Mouse (Mus musculus) myocyte (in vitro differentiated cells): ENCODE results near the gene Ccdc91. TPM values are rescaled to one million over a fixed set of nuclear protein-coding genes. Genes with fewer than 3 reads are reported as not detected.

ENCODE experiments used
- H3K27me3 ChIP-seq: one replicate; pipeline ENCODE4 v1.6.1; 2011; ENCODE audit not compliant: control insufficient read depth, insufficient read depth, insufficient read length
- H3K36me3 ChIP-seq: one replicate; pipeline ENCODE4 v1.6.1; 2011; ENCODE audit not compliant: control insufficient read depth, insufficient read depth
- H3K4me2 ChIP-seq: one replicate; pipeline ENCODE4 v1.6.1; 2011; ENCODE audit warnings: low read depth, control low read depth
- H3K4me3 ChIP-seq: one replicate; pipeline ENCODE4 v1.5.1; 2011; ENCODE audit warnings: mild to moderate bottlenecking, control low read depth, moderate library complexity
- H3K79me2 ChIP-seq: one replicate; pipeline ENCODE4 v1.6.1; 2011; ENCODE audit not compliant: control insufficient read depth, insufficient read depth
- H3ac ChIP-seq: one replicate; pipeline ENCODE4 v1.6.1; 2011; ENCODE audit not compliant: control insufficient read depth, insufficient read length
- CEBPB ChIP-seq: IDR thresholded peaks from 2 replicates; pipeline ENCODE4 v1.6.1; 2011; ENCODE audit warnings: mild to moderate bottlenecking, moderate library complexity; ENCODE audit not compliant: poor library complexity, insufficient read depth, severe bottlenecking
- E2F4 ChIP-seq: IDR thresholded peaks from one replicate; pipeline ENCODE4 v1.6.1; 2011; ENCODE audit warnings: mild to moderate bottlenecking, control low read depth, moderate library complexity; ENCODE audit not compliant: insufficient read depth
- MAX ChIP-seq: IDR thresholded peaks from one replicate; pipeline ENCODE4 v1.6.1; 2011; ENCODE audit warnings: low read depth, mild to moderate bottlenecking, control low read depth
- MYOD1 ChIP-seq, 3 experiments: IDR thresholded peaks; one replicate each; pipeline ENCODE4 v1.6.1; 2011; ENCODE audit warnings: control low read depth in 2 of 3, low read depth in 2 of 3, mild to moderate bottlenecking in 2 of 3, moderate library complexity in 1 of 3; ENCODE audit not compliant: insufficient read length in 2 of 3, control insufficient read depth in 1 of 3
- MYOG ChIP-seq, 3 experiments: IDR thresholded peaks; one replicate each; pipeline ENCODE4 v1.6.1; 2011; ENCODE audit warnings: control low read depth in 2 of 3, low read depth in 2 of 3, mild to moderate bottlenecking in 2 of 3; ENCODE audit not compliant: insufficient read length in 2 of 3, control insufficient read depth in 1 of 3, insufficient read depth in 1 of 3
- POLR2A ChIP-seq: IDR thresholded peaks from one replicate; pipeline ENCODE4 v1.6.1; 2011; ENCODE audit warnings: low read depth, mild to moderate bottlenecking, control low read depth, moderate library complexity; ENCODE audit not compliant: insufficient read length
- POLR2AphosphoS2 ChIP-seq: IDR thresholded peaks from one replicate; pipeline ENCODE4 v1.6.1; 2011; ENCODE audit warnings: low read depth, control low read depth; ENCODE audit not compliant: insufficient read length
- REST ChIP-seq: IDR thresholded peaks from one replicate; pipeline ENCODE4 v1.6.1; 2011; ENCODE audit warnings: mild to moderate bottlenecking, control low read depth, moderate library complexity; ENCODE audit not compliant: insufficient read depth, insufficient read length
- SRF ChIP-seq: IDR thresholded peaks from one replicate; pipeline ENCODE4 v1.6.1; 2011; ENCODE audit warnings: low read depth; ENCODE audit not compliant: control insufficient read depth, insufficient read length
- TCF12 ChIP-seq: IDR thresholded peaks from one replicate; pipeline ENCODE4 v1.6.1; 2011; ENCODE audit warnings: mild to moderate bottlenecking, control low read depth; ENCODE audit not compliant: poor library complexity, insufficient read depth, severe bottlenecking
- TCF3 ChIP-seq: IDR thresholded peaks from one replicate; pipeline ENCODE4 v1.6.1; 2011; ENCODE audit warnings: low read depth, control low read depth; ENCODE audit not compliant: insufficient read length
- USF1 ChIP-seq: IDR thresholded peaks from one replicate; pipeline ENCODE4 v1.6.1; 2011; ENCODE audit warnings: low read depth, mild to moderate bottlenecking, control low read depth, moderate library complexity
- polyA plus RNA-seq: library from polyadenylated mRNA; unstranded; fragments of >200 nt; fragmentation: generic; extraction: Trizol; gene quantifications from one replicate; pipeline ENCODE4 v1.2.1, GENCODE M21; 2012; ENCODE audit warnings: missing spikeins

Ccdc91 gene
- polyA plus RNA-seq, 1 experiment, result 37.9 TPM

DNA sequence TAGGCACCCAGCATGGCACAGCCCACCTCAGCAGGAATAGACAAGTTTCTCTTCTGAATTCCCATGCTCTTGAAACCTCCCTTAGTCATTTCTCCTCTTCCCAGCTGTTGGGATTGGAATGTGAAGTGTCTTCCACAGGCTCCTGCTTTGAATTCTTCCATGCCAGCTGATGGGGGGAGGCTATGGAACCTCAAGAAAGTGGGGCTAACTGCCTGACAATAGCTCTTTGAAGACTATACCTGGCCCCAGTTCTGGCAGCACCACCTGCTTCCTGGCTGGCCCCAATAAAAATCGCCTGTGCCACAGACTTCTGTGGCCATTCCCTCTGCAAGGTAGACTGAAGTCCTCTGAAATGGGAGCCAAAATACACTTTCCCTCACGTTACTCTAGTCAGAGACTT, 187.0 kb downstream of the Ccdc91 start:
- H3K4me2 ChIP-seq, result peak overlapping the region; percentile 6
- H3K27me3 ChIP-seq, result no peaks in the 10 kb centered on the region
- no peaks in the 10 kb centered on the region for H3K36me3 ChIP-seq
- H3ac ChIP-seq, result no peak overlapping the region
- no peaks in the 10 kb centered on the region for H3K79me2 ChIP-seq
- no peak overlapping the region for H3K4me3 ChIP-seq
- TF ChIP-seq SRF, result no peak
- peak; percentile 71 for TF ChIP-seq TCF12
- TF ChIP-seq POLR2A, result no peak
- TF ChIP-seq POLR2AphosphoS2, result no peak
- TF ChIP-seq MAX, result no peak
- TF ChIP-seq MYOD1 (IDR thresholded peaks at IDR 0.05; ENCODE audit: control insufficient read depth in 1 of 3, insufficient read length in 2 of 3, low read depth in 2 of 3), result peak in 2 of 3 experiments; percentile 28 to 55
- peak in 1 of 3 experiments; percentile 52 for TF ChIP-seq MYOG (IDR thresholded peaks at IDR 0.05; ENCODE audit: control insufficient read depth in 1 of 3, insufficient read depth in 1 of 3, insufficient read length in 2 of 3, low read depth in 2 of 3)
- no peak for TF ChIP-seq TCF3
- no peak for TF ChIP-seq REST
- TF ChIP-seq CEBPB, result no peak
- no peak for TF ChIP-seq E2F4
- no peak for TF ChIP-seq USF1

DNA sequence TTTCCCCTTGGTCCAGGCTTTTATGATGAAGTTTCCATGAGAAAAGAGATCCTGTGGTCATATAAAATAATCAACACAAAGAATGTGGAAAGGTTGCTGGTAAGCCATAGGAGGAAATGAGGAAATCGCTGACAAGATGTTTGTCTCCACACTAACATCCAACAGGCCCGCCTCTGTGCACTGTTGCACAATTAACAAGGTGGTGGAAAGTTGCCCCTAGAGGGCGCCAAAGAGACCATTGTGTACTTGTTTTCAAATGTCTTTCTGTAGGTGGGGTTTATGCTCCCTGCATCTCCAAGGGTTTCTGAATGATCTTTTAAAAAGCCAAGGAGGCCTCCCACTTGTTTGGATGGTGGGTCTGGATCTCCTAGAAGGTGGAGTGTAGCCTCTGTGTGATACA, 188.7 kb downstream of the Ccdc91 start:
- no peak for TF ChIP-seq MYOD1 (IDR thresholded peaks at IDR 0.05; ENCODE audit: control insufficient read depth in 1 of 3, insufficient read length in 2 of 3, low read depth in 2 of 3)
- no peak for TF ChIP-seq CEBPB
- no peak for TF ChIP-seq POLR2A
- TF ChIP-seq MYOG (IDR thresholded peaks at IDR 0.05; ENCODE audit: control insufficient read depth in 1 of 3, insufficient read depth in 1 of 3, insufficient read length in 2 of 3, low read depth in 2 of 3), result no peak
- no peak for TF ChIP-seq TCF12
- TF ChIP-seq E2F4, result no peak
- TF ChIP-seq MAX, result no peak
- no peak for TF ChIP-seq REST
- Histone ChIP-seq H3K79me2 (no peaks in the 10 kb centered on the region), H3K4me3 (no peak overlapping the region)

DNA sequence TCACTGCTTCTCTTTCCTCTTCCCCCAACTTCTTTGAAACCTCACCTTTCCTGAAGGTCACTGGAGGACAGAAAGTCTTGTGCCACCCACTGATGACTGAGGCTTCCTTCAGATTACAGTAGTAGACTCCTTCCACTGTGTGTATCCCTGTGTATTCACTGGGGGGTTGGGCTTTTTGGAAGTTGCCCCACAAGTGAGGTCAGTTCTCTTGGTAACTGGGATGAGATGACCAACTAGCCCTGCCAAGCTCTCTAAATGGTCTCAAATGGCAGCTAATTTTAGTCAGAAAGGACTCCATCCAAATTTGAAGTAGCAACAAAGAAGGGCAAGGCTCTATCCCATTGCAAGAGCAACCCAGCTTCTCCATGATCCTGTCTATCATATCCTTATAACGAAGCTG, 195.7 kb downstream of the Ccdc91 start:
- no peak overlapping the region for H3K4me2 ChIP-seq
- no peak overlapping the region for H3K4me3 ChIP-seq
- no peaks in the 10 kb centered on the region for H3K36me3 ChIP-seq
- no peak for TF ChIP-seq TCF12
- no peak for TF ChIP-seq POLR2AphosphoS2
- TF ChIP-seq CEBPB, result no peak
- no peak for TF ChIP-seq MAX
- TF ChIP-seq E2F4, result no peak
- no peak for TF ChIP-seq POLR2A
- TF ChIP-seq REST, result no peak
- TF ChIP-seq USF1, result no peak
- TF ChIP-seq TCF3, result no peak
- no peak for TF ChIP-seq SRF
- no peak for TF ChIP-seq MYOG (IDR thresholded peaks at IDR 0.05; ENCODE audit: control insufficient read depth in 1 of 3, insufficient read depth in 1 of 3, insufficient read length in 2 of 3, low read depth in 2 of 3)
- TF ChIP-seq MYOD1 (IDR thresholded peaks at IDR 0.05; ENCODE audit: control insufficient read depth in 1 of 3, insufficient read length in 2 of 3, low read depth in 2 of 3), result no peak
- no peak overlapping the region for H3ac ChIP-seq
- H3K27me3 ChIP-seq, result no peaks in the 10 kb centered on the region
- no peaks in the 10 kb centered on the region for H3K79me2 ChIP-seq

More for the DNA sequence above, 188.7 kb downstream of the Ccdc91 start:
- H3ac ChIP-seq, result no peak overlapping the region
- H3K36me3 ChIP-seq, result no peaks in the 10 kb centered on the region
- no peaks in the 10 kb centered on the region for H3K27me3 ChIP-seq
- no peak overlapping the region for H3K4me2 ChIP-seq

DNA sequence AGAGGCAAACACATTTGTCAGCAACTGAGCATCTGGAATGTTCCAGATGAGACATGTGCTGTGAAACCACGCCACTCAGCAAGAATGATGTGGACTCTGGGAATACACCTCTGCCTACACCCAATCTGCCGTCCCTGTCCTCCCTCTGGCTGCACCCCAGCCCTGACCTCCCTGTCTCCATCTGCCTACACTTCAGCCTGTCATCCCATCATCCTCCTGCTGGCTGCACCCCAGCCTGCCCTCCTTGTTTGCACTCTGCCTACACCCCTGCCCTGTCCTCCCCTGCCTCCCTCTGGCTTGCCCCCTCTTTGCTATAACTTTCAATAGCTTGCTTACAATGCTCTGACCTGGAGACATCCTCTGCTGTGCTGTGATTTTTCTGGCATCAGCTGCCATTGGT, 196.9 kb downstream of the Ccdc91 start:
- Histone ChIP-seq H3K4me3 (no peak overlapping the region), H3K4me2 (no peak overlapping the region), H3ac (no peak overlapping the region), H3K36me3 (no peaks in the 10 kb centered on the region), H3K27me3 (no peaks in the 10 kb centered on the region), H3K79me2 (no peaks in the 10 kb centered on the region)
- TF ChIP-seq MYOG (IDR thresholded peaks at IDR 0.05; ENCODE audit: control insufficient read depth in 1 of 3, insufficient read depth in 1 of 3, insufficient read length in 2 of 3, low read depth in 2 of 3) (no peak), TCF12 (no peak), TCF3 (no peak), POLR2A (no peak), POLR2AphosphoS2 (no peak), MAX (no peak), MYOD1 (IDR thresholded peaks at IDR 0.05; ENCODE audit: control insufficient read depth in 1 of 3, insufficient read length in 2 of 3, low read depth in 2 of 3) (no peak), USF1 (no peak), REST (no peak), CEBPB (no peak), SRF (no peak)

DNA sequence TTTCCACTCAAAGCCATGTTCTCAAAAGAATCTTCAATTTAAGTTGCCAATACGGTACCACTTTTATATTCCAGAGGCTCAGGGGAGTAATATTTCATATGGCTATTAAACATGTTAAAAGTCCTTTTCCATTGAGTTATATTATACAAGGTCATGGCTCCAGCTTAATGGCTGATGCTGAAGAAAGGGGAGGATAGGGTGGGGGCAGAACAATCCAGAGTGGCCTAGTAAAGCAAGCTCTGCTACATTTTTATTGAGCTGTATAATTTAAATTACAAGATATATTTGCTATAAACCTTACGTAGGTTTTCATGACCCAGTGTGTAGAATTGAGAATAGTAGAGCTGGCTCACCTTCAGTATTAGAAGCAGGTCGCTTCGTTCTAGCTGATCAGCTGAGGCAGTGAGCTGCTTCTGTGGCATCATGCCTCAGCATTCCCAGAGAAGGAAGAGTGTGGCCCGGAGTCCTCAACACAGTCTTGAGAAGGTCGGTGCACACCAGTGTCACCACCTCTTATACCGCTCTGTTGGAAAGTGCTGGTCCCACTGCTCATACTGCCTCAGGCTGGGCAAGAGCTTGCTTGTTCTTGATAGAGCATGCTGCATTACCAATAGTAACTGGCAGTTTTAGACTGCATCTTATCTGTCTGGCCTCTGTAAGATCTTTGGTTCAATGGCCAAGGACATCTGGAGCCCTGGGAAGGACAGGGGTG, 199.6 kb downstream of the Ccdc91 start:
- no peak overlapping the region for H3K4me3 ChIP-seq
- no peak overlapping the region for H3K4me2 ChIP-seq
- H3K27me3 ChIP-seq, result no peaks in the 10 kb centered on the region
- no peak overlapping the region for H3ac ChIP-seq
- TF ChIP-seq CEBPB (no peak), E2F4 (no peak), POLR2AphosphoS2 (no peak), TCF3 (no peak), TCF12 (no peak), REST (no peak), USF1 (no peak), MYOD1 (IDR thresholded peaks at IDR 0.05; ENCODE audit: control insufficient read depth in 1 of 3, insufficient read length in 2 of 3, low read depth in 2 of 3) (no peak), MYOG (IDR thresholded peaks at IDR 0.05; ENCODE audit: control insufficient read depth in 1 of 3, insufficient read depth in 1 of 3, insufficient read length in 2 of 3, low read depth in 2 of 3) (no peak), POLR2A (no peak), MAX (no peak), SRF (no peak)
- H3K36me3 ChIP-seq, result no peaks in the 10 kb centered on the region
- no peaks in the 10 kb centered on the region for H3K79me2 ChIP-seq
